Mouse (Mus musculus): Measurements from ENCODE around the gene E2f2.

DNA sequence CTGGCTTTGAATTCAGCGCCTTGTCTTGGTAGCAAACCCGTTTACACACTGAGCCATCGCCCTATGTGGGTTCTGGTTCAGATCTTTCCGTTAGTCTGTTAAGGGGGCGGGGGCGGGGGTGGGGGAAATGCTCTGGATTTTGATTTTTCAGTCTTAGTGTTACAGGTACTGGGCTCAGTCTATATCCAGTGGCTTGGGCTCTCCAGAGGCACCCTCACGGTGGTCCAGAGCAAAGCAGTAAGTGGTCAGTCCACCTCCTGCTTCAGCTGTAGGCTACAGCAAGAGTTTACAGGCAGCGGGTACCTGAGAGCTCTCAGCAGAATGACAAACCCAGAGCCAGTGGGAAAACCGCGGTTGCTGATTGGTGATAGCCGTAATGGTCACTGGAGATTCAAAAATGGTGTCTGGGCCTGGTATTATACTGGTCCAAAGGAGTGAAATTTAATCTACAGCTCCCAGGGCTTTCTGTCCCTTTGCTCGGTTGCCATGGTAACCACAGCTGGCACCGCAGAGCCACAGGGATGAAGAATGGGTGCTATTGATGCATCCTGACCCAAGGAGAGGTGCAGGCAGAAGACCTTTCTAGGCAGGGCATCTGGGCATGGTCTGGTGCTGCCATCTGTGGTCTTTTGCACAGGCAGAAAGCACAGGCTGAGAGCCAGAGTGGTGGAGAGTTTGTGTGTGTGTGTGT, 51.5 kb downstream of the E2f2 start:
- TF ChIP-seq CTCF (IDR thresholded peaks at IDR 0.05; ENCODE audit: borderline replicate concordance, insufficient read depth, low read depth, low read length) (no peak), POLR2A (IDR thresholded peaks at IDR 0.05; ENCODE audit: borderline replicate concordance, insufficient read depth, low read length) (no peak)

Data from cerebellum, adult 2 months (tissue).